Mouse (Mus musculus) spleen, postnatal 10 days (tissue): Measurements from ENCODE around the gene Atp6v0e.

Experiments used
- DNase-seq, 2 experiments: peaks; one replicate each; pipeline ENCODE4 v3.0.0; 2021 to 2022; ENCODE audit warnings: low spot score in 2 of 2

The Atp6v0e gene

GRCm38 (mm10) chr17:26639791-26640190 lies 23.2 kb upstream of the Atp6v0e start:
- no peak for DNase-seq

- DNase-seq: no peak
Measured at GRCm38 (mm10) chr17:26640286-26640740, 22.7 kb upstream of the Atp6v0e start.

GRCm38 (mm10) chr17:26643456-26643855 lies 19.6 kb upstream of the Atp6v0e start:
- no peak for DNase-seq

DNA sequence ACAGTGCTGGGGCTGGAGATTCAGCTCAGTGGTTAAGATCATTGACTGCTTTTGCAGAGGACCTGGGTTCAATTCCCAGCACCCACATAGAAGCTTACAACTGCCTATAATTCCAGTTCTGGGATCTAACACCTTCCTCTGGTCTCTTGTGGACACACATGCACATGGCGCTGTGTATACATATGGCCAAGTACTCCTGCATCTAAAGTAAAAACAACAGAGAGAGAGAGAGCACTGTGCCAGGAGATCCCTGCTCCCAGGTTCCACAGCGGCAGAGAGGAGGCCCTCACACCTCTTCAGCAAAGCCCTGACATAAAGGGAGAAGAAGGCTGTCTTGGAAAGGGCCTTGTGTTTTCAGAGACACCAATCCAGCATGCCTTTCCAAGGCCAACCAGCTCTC lies 19.0 kb upstream of the Atp6v0e start:
- no peak for DNase-seq

- no peak for DNase-seq
Measured at GRCm38 (mm10) chr17:26644509-26645410, 18.3 kb upstream of the Atp6v0e start.

- no peak for DNase-seq
Measured at GRCm38 (mm10) chr17:26645411-26645854, 17.6 kb upstream of the Atp6v0e start.

- DNase-seq: no peak
Measured at GRCm38 (mm10) chr17:26647283-26647682, 15.7 kb upstream of the Atp6v0e start.

GRCm38 (mm10) chr17:26649565-26649964 lies 13.5 kb upstream of the Atp6v0e start:
- no peak for DNase-seq

DNA sequence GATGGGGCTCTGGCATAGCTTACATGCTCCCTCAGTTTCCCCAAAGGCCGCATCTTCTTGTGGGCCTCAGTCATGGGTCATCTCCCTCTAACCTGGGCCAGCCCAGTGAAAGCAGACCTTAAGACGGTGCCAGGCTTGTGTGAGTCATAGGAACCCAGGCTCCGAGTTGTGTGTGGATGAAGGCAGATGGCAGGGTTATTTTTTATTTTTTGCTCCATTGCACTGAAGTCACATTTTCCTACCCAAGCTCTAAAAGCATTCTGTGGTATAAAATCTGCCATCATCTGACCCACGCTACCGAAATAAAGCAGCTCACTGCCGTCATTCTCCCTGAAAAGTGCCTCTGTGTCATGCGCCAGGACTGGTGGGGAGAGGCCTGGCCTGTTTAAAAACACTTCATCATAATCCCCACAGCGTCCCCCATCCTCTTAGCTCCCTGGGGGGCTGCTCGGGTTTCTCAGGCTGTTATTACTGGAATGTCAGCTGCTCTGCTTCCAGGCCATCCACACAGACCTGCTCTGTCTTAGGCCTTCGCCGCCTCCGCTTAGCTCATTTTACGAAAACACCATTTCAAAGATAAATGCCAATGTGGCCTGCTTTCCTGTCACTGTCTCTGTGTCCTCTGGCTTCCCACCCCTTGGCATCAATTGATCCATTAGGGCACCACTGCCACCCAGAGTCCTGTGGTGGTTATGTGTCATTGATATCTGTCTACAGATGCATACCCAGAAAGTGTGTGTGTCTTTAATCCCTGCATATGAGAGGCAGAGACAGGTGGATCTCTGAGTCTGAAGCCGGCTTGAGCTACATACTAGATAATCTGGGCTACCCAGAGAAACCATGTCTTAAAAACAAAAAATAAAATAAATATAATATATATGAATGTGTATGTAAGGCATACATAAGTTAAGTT lies 12.3 kb upstream of the Atp6v0e start:
- no peak for DNase-seq

DNA sequence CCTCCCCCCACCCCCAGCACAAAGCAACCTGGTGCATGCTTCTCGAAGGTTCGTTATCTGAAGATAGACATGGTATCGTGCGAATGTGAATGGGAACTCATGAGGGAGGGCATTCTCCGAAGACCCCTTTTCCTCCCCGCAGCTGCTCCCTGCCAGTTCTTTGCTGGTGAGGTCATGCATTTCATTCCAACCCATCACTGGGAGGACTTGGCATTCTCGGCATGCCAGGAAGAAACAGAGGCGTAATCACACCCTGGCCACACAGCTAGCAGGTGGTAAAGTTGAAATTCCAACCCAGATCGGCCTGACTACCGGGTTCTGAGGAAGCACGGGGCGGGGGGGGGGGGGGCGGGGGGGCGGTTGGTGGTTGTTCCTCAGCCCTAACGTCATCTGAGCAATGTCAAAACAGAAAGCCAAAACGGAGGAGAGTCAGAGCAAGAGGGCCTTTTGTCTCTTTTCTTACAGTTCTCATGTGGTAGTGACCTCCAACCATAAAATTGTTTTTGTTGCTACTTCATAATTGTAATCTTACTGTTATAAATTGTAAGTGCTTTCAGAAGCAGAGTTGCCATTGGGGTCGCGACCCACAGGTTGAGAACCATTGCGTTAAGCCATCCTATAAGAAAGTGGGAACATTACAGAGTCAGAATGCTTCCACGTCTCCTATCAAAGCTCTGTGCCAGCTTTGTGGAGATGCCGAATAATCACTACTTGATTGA lies 4.0 kb upstream of the Atp6v0e start:
- DNase-seq: no peak

GRCm38 (mm10) chr17:26659573-26659915 lies 3.5 kb upstream of the Atp6v0e start:
- no peak for DNase-seq

- peak; percentile 59 to 85 for DNase-seq
Measured at GRCm38 (mm10) chr17:26660192-26660912, 2.7 kb upstream of the Atp6v0e start.

GRCm38 (mm10) chr17:26662204-26662603 lies 827 bp upstream of the Atp6v0e start:
- DNase-seq: no peak

GRCm38 (mm10) chr17:26665600-26665999 lies 2.6 kb downstream of the Atp6v0e start:
- DNase-seq: no peak

GRCm38 (mm10) chr17:26671268-26671667 lies 8.2 kb downstream of the Atp6v0e start:
- no peak for DNase-seq

DNA sequence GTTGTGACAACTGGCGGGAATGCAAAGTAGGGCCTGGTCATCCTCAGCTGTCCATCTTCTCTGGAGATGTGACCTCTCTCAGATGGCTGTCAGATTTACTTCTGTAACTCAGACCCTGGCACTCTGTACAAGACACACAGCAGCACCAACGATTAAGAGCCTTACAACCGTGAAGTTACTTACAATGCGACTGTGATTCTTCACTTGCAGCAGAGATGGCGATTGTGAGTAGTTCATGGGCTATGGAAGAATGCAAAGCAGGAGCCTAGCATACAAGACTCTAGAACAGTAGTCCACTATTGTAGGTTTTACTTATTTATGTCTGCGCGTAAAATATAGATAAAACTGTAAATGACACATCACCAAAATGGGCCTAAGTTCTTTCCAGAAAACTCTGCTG lies 12.8 kb downstream of the Atp6v0e start:
- DNase-seq: no peak

DNA sequence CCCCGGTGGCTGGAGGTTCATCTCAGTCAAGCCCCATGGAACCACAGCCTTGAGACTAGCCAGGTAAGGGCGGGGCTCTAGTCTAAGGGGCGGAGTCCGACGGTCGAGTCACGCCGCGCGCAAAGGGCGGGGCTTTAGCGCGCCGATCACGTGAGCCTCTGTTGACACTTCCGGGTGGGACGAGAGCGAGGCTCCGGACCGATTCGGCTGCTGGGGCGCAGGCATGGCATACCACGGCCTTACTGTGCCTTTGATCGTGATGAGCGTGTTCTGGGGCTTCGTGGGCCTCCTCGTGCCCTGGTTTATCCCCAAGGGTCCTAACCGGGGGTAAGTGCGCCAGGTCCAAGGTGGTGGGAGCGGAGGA lies 13.2 kb downstream of the Atp6v0e start:
- peak; percentile 83 to 94 for DNase-seq

DNA sequence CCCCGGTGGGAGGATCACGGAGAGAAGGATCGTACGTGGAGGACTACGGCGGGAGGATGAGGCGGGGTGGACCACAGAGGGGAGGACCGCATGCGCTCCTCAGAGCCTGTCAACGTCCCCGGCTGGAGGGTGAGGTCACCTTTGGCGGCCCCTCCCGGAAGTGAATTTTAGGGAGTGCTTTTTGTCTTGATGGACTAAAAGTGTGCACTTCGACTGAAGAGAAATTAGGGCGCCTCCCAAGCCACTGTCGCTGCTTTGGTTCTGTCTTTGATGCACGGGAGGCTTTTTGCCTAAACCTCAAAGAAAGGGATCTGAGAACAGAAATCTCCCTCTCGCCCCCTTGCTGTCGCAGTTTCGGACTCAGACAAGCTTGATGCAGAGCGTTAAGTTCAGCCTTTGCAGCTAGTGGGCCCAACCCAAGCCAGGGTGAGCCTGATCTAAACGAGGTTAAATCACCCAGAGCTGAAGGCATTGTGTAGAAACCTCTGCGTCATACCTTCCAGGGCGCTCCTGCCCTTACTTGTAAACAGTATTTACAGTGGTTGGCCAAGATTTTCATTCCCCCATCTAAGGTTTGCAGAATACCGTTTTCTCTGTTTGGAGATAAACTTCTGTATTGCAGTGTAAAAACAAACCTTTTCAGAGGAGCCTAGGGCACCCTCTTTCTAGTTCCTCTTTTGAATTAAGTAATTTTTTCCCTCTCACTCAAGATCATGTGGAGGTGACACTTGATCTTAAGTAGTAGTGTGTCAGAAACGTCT lies 13.8 kb downstream of the Atp6v0e start:
- DNase-seq: peak in 1 of 2 experiments; percentile 71

GRCm38 (mm10) chr17:26677711-26678637 lies 14.9 kb downstream of the Atp6v0e start:
- no peak for DNase-seq
